Mouse (Mus musculus) spleen, adult 2 months (tissue): ENCODE data around the gene Mtmr12. TPM values are rescaled to one million over a fixed set of nuclear protein-coding genes. Genes with fewer than 3 reads are reported as not detected.
"Not testable (repeated sequence)": the region's sequence is repeated elsewhere in the genome, so short reads cannot be mapped to it uniquely, and the experiment has no call there.

Source experiments
- DNase-seq, 2 experiments: peaks; one replicate each; pipeline versions ENCODE4 v3.0.0 to v3.0.0-alpha.2; 2012 to 2021; ENCODE audit warnings: low spot score in 2 of 2, low read depth in 1 of 2
- H3K27ac ChIP-seq: fragments of 200-500 bp; 2 replicates; pipeline ENCODE4 v1.5.1; 2012; ENCODE audit warnings: low read length, inconsistent platforms; ENCODE audit not compliant: insufficient read depth
- H3K27me3 ChIP-seq: fragments of 200-500 bp; 2 replicates; pipeline ENCODE4 v1.6.1; 2012; ENCODE audit warnings: mild to moderate bottlenecking, moderate library complexity, low read length, inconsistent platforms; ENCODE audit not compliant: control insufficient read depth, insufficient read depth
- H3K36me3 ChIP-seq: fragments of 200-500 bp; 2 replicates; pipeline ENCODE4 v1.6.1; 2012; ENCODE audit warnings: mild to moderate bottlenecking, low read length, inconsistent platforms; ENCODE audit not compliant: control insufficient read depth, insufficient read depth
- H3K4me1 ChIP-seq: fragments of 200-500 bp; 2 replicates; pipeline ENCODE4 v1.6.1; 2011; ENCODE audit warnings: inconsistent platforms; ENCODE audit not compliant: control insufficient read depth, insufficient read depth, insufficient read length
- H3K4me3 ChIP-seq: fragments of 200-500 bp; 2 replicates; pipeline ENCODE4 v1.5.1; 2011; ENCODE audit warnings: mild to moderate bottlenecking, inconsistent platforms; ENCODE audit not compliant: insufficient read depth, insufficient read length; ENCODE audit errors: extremely low read depth
- CTCF ChIP-seq: fragments of 200-500 bp; IDR thresholded peaks from 2 replicates; pipeline ENCODE4 v1.5.1; 2011; ENCODE audit warnings: mild to moderate bottlenecking, inconsistent platforms; ENCODE audit not compliant: insufficient read depth, insufficient read length, insufficient replicate concordance; ENCODE audit errors: extremely low read depth
- POLR2A ChIP-seq: fragments of 200-500 bp; IDR thresholded peaks from 2 replicates; pipeline ENCODE4 v1.6.1; 2011; ENCODE audit warnings: low read depth, low read length, inconsistent platforms
- WGBS: fragments of 180-500 bp; shearing (Covaris S2); methylation state at CpG from one replicate; pipeline ENCODE4 v1.1.7; 2018; 5-methylcytosine and 5-hydroxymethylcytosine counted together
- polyA plus RNA-seq: library from polyadenylated mRNA; depleted of rRNA; stranded (reverse); fragments of >200 nt; gene quantifications from 2 replicates; pipeline ENCODE4 v1.2.3, GENCODE M21; 2012; rRNA removed

Gene Mtmr12
- polyA plus RNA-seq = 17.7 and 19.1 TPM in 2 replicates

DNA sequence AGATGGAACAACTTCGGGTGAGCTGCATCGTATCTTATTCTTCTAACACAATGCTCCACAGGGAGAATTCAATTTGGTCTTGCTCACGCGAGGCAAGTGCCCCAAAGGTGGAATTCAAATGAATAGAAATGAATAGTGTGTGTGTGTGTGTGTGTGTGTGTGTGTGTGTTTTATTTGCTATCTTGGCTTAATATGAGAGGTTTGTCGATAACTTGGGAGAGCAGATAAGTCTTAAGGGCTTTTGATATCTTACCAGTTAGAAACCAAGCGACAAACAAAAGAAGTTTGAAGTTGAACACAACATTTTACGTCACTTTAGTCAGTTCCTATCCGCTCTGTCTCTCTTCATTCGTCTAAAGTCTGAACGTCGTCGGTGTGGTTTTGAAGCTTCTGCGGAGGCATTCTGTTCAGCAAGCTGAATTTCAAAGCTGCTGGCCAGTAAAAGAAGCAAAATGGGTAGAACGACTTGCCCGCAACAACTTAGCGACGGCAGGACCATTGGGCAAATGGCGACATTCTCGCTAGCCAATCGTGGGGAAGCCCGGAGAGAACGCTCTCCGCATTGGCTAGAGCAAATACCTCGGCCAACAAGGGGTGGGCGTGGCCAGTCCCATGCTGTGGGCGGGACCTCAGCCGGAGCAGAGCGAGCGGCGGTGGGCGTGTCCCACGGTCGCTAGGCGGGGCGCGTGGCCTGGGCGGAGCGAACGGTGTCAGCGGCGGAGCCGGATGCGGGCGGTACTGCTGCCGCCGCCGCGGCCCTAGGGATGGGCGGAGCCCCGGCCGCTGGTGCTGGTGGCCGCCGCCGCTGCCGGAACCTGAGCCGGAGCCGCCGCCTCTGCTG, at the start of gene Mtmr12:
TSS of gene Mtmr12 (plus strand) at position 710 of the 841 bp plus-strand sequence.
- Histone ChIP-seq H3K27me3 (no peaks in the 10 kb centered on the region), H3K4me1 (peaks cover 18% of the 10 kb centered on the region), H3K4me3 (peak within 1 kb of the TSS; percentile 98), H3K36me3 (no peaks in the 10 kb centered on the region), H3K27ac (peak within 1 kb of the TSS; percentile 98)
- peak; percentile 80 for TF ChIP-seq POLR2A
- TF ChIP-seq CTCF = no peak
- peak; percentile 96 to 100 for DNase-seq
- 1% methylated on average over 56 of the region's 58 CpGs for WGBS

DNA sequence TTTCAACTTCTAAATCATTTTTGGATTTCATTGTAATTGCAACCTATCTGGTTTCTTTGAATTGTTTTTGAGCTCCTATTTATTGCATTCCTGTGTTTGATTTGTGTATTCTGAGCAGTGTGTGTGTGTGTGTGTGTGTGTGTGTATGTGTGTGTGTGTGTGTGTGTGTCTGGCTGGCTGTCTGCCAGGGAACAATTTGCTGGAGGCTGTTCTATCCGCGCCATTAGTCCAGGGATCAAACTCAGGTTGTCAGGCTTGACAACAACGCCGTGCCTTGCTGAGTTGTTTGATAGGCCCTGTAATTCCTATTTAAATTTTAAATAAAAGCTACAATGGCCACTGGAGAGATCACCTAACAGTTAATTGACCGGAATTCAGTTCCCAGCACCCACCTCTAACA, 26.7 kb upstream of the Mtmr12 start:
- 96% methylated on average over 5 of the region's 5 CpGs for WGBS
- Histone ChIP-seq H3K4me1 (no peaks in the 10 kb centered on the region), H3K27ac (no peak overlapping the region), H3K4me3 (no peak overlapping the region), H3K27me3 (no peaks in the 10 kb centered on the region), H3K36me3 (peaks cover 14% of the 10 kb centered on the region)
- TF ChIP-seq CTCF = no peak
- no peak for TF ChIP-seq POLR2A
- no peak for DNase-seq

- not testable (repeated sequence) for H3K4me1 ChIP-seq, DNase-seq, H3K4me3 ChIP-seq, H3K27me3 ChIP-seq
- H3K27ac ChIP-seq = 0 out of 2 replicates have a peak overlapping the region, but pooled peaks have one; percentile 29
- 74% methylated on average over 13 of the region's 13 CpGs for WGBS
- H3K36me3 ChIP-seq = peaks cover 10% of the 10 kb centered on the region
These were observed 23.5 kb upstream of the Mtmr12 start for GRCm38 (mm10) chr15:12181181-12181805.

DNA sequence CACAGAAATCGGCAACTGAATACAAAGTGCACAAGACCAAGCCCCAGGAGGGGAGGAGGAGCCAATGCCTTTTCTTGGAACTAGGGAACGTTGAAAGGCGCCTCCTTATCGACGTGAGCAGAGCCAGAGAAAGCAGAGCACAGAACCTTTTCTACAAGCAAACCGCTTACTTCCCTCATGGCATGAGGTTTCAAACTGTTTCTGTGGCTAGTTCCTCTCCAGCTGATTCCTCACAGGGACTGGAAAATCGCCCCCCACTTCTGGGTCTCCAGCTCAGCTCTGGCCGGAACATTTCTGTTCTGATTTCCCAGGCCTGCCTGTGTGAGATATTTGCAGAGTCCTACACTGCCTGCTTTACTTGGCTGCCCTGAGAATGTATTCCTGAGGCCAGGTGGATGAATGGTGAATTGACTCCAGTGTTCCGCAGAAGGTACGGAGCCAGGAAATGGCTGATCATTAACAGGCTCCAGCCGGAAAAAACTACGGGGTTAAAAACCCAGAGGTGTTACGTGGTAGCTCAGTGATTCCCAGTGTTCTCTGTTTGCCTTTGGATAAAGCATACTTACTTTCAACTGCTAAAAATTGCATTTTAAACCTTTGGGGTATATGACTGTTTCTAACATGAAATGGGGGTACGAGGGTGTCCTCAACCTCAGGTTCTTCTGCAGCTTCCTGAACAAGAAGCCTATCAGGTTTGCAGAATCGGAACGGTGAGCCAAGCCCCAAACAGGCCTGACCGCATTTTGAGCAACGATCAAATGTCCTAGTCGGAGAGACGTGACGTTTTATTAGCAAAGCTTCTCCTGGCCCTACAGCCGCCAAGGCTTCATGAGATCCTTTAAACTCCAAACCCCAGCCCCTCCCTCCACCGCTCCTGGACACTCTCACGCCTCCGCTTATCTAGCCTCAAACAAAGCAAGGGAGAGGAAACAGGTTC, 10.7 kb upstream of the Mtmr12 start:
- no peak for TF ChIP-seq POLR2A
- TF ChIP-seq CTCF = no peak
- no peak overlapping the region for H3K27ac ChIP-seq
- DNase-seq = no peak
- WGBS = 23% methylated on average over 25 of the region's 25 CpGs
- no peaks in the 10 kb centered on the region for H3K27me3 ChIP-seq
- peaks cover 4% of the 10 kb centered on the region; the same call in 1 of the 2 replicates for H3K36me3 ChIP-seq
- H3K4me3 ChIP-seq = no peak overlapping the region
- peaks cover 2% of the 10 kb centered on the region; the same call in 1 of the 2 replicates for H3K4me1 ChIP-seq

DNA sequence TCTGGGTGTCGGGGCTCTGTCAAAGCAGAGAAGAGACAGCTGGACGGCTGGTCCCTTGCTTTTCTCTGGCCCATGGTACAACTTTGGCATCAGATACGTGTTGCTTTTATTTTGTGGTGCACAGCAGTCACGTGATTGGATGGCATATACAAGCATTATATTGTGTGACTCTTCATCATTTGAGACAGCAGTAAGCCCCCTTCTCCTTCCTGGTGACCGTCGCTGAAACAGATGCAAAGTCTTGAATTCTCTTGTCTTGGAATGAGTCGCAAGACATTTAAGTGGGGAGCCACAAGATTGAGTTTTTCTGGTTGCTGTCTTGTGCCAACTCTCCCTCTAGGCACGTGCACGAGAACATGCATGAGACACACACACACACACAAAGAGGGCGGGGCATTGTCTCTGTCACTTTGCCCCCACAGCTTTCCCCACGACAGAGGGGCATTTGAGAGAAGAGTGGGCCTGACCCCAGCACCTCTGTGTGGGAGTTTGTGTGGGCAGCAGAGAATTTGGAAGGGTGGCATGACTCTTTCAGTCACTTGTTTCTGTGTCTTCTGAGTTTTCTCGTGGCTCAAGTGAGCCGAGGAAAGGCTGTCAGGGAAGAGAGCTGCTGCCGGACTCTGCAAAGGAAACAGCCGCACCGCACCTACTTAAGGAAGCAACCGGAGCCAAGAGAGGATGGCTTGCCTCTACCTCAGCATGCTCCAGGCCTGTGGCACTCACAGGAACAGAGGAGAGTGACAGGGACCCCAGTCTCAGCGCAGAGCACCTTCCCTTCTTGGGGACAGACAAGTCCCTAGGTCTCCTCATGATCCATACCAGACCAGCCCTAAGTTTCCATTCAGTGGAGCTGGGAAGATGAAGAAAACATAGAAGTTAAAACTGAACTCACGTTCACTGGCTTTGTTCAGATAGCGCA, 9.8 kb upstream of the Mtmr12 start:
- Histone ChIP-seq H3K27me3 (no peaks in the 10 kb centered on the region), H3K27ac (no peak overlapping the region), H3K36me3 (peaks cover 3% of the 10 kb centered on the region; the same call in 1 of the 2 replicates), H3K4me1 (peaks cover 2% of the 10 kb centered on the region; the same call in 1 of the 2 replicates), H3K4me3 (no peak overlapping the region)
- WGBS = 37% methylated on average over 20 of the region's 20 CpGs
- no peak for TF ChIP-seq CTCF
- TF ChIP-seq POLR2A = no peak
- no peak for DNase-seq

DNA sequence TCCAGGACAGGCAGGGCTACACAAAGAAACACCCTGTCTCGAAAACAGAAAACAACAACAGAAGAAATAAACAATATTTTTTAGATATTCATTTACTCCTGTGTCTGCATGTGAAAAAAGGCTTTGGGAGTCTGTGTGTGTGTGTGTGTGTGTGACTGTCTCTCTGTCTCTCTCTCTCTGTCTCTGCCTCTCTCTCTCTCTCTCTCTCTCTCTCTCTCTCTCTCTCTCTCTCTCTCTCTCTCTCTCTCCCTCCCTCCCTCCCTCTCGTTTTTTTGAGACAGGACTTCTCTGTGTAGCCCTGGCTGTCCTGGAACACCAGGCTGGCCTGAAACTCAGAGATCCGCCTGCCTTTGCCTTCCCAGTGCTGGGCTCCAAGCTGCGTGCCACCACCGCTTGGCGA, 8.9 kb upstream of the Mtmr12 start:
- DNase-seq = no peak
- no peak overlapping the region for H3K27ac ChIP-seq
- H3K4me3 ChIP-seq = no peak overlapping the region
- no peaks in the 10 kb centered on the region for H3K27me3 ChIP-seq
- no peaks in the 10 kb centered on the region for H3K36me3 ChIP-seq
- whole genome bisulfite sequencing = 80% methylated on average over 6 of the region's 6 CpGs
- H3K4me1 ChIP-seq = peaks cover 2% of the 10 kb centered on the region; the same call in 1 of the 2 replicates
- TF ChIP-seq POLR2A (no peak), CTCF (no peak)
